Mouse (Mus musculus): ENCODE results near the gene Tgoln1. TPM values are rescaled to one million over a fixed set of nuclear protein-coding genes. Genes with fewer than 3 reads are reported as not detected.

Tgoln1 gene
- total RNA-seq, 2 experiments from 2014 or later, result 95.0 to 98.9 TPM

DNA sequence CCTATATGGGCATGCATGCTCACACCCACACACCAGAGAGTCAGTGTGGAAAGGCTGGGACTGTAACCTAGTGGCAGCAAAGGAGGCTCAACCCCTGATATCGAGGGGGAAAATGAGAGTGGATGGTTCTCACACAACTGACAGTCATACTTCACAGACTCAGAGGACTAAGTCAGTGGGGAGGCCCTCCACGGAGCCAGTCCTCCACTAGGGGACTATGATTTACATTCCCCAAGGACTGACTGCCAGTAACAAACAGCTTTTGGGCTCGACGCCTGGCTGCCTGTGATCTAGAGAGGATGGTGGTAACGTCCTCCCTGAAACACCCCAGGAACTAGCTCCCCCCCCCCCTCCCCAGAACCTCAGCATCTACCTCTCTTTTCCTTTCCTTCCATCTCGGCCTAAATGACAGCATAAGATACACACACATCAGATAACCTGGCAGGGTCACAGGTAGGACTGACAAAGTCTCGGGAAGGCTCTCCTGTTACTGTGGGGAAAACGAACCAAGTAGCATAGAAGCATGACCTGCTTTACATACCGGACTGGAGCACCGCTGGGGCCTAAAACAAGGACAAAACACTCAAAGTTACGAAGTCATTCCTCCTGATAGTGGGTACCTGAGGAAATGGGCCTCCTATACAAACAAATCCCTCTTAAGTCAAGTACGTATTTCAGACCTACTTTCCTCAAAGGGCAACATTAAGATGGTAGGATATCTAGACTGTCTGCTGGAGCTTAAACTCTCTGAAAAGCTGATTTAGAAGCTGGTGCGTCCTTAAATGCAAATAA, 19.5 kb downstream of the Tgoln1 start:
- peak in 1 of 2 experiments; percentile 42 for DNase-seq (ENCODE audit: low spot score in 2 of 2)

DNA sequence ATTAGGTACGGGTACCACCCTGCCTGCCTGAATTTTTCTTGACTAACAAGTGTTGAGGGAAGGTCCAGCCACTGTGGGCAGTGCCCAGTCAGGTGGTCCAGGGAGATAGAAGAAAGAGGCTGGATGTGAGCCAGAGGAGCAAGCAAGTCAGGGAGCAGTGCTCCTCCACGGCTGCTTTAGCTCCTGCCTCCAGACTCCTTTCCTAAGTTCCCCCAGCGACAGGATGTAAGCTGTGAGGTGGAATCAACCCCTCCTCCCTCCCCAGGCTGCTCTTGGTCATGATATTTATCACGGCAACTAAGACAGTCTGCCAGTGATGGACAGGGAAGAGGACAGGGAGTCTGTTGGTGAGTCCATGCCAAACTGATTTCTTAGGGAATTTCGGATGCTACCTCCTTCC, 22.9 kb downstream of the Tgoln1 start:
- DNase-seq (ENCODE audit: low spot score in 2 of 2), result no peak

DNA sequence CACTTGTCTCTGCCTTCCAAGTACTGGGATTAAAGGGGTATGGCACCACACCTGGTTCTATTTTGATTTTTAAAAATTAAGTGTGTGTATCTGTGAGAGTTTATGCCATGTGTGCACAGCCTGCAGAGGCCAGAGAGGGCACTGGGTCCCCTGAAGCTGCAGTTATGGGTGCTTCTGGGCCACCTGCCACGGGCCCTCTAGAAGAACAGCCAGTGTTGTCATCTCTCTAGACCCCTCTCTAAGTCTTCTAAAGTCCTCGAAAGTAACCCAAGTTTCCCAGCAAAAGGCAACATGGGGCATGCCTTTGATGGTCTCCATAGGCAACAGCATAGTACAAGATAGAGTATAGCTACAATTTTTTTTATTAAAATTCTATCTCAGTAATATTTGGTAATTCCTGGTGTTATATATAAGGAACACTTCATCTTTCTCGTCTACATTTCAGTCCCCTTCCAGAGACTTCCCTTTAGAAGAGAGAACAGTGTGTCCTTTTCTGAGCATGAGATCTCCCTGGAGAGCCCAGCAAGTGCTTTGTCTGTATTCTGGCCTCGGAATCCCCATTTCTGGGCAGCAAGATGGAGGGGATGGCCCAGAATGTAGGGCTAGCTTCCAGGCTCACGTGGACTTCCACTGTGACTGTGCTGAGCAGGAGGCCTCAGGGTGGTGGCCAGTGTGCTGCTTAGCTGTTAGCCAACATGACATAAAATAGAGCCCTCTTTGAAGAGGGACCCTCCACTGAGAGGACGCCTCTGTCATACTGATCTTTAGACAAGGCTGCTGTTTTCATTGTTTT, 23.6 kb downstream of the Tgoln1 start:
- DNase-seq (ENCODE audit: low spot score in 2 of 2), result peak in 1 of 2 experiments; percentile 36

DNA sequence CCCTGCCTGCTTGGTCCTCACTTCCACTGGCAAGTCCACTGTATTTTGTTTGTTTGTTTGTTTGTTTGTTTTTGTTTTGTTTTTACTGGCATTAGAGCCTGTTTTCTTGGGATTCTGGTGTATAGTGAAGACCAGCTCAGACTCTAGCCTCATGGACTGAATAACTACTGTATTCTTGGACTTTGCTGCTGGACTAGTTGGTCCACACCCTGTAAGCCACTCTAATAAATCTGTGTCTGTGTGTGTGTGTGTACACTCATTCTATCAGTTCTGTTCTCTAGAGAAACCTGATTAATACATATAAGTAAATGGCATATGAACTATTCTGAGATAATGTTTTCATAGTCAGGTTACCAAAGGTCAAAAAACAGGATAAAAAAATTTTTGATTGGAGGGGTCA, 26.7 kb downstream of the Tgoln1 start:
- DNase-seq (ENCODE audit: low spot score in 2 of 2), result no peak

DNA sequence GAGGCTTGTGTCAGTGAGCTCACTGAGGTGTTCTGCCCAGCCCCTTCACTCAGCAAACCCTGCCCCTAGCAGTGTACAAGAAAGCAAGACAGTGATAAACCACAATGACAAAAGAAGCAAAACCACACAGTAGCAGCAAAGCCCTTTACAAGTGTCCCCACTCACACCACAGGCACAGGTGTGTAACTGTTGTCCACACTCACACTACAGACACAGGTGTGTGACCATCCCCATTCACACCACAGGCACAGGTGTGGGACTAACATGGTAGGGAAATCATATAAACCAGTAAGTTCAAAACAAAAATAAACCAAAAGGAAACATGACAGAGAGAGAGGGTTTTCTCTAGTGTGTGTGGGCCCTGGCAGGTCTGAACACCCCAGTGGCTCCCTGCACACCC, 28.5 kb downstream of the Tgoln1 start:
- DNase-seq (ENCODE audit: low spot score in 2 of 2), result no peak

DNA sequence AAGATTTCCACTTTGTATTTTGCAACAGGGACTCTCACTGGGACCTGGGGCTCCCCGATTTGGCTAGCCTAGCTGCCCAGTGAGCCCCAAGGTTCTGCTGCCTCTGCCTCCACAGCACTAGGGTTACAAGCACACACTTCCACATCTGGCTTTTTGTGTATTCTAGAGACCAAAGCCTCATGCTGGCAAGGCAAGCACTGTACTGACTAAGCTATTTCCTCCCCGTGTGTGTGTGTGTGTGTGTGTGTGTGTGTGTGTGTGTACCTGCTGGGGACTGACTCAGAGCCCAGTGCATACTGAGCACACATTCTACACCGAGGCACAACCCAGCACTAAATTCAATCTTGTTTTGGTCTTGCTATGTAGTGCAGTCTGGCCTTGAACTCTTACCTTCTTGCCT, 30.1 kb downstream of the Tgoln1 start:
- no peak for DNase-seq (ENCODE audit: low spot score in 2 of 2)

DNA sequence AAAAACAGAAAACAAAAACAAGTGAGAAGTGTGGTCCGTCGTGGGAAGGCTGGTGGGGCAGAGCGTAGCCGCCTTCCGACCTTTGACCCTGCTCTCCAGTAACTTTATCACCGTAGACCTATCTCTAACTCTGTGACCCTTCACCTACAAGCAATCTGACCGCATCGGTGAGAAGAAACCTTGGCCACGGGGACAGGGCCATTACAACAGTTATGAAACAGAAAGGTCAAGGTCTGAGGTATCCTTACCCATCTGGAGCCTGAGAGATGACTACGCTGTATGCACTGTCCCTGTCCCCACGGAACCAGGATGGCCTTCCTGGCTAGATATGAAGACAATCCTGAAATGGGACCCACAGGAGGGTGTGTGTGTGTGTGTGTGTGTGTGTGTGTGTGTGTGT, 32.6 kb downstream of the Tgoln1 start:
- no peak for DNase-seq (ENCODE audit: low spot score in 2 of 2)

DNA sequence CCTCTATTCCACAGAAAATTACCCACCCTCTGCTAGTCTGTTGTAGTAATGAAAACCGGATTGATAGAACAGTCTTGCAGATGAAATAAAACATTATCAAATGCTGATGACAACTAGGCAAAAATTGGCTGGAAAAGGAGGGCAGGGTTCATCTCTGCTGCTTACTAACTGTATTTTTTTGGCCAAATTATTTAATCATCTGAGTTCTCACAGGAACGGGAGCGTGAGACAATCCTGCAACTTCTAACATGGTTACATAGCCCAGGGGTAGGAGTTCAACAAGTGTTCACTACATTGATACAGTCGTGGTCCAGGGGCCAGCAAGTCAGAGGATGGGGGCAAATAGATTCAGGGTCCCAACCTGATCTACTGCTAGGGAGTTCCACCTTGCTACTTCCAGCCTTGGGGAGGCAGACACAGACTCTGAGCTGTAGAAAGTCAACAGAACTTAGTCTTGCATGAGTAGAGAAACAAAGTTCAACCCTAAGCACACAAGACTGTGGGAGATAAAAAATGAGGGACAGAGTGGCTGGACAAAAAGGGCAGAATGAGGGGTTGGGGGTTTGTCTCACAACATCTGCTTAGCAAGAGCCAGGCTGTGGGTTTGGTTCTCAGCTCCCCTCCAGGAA, 33.5 kb downstream of the Tgoln1 start:
- DNase-seq (ENCODE audit: low spot score in 2 of 2), result no peak

DNA sequence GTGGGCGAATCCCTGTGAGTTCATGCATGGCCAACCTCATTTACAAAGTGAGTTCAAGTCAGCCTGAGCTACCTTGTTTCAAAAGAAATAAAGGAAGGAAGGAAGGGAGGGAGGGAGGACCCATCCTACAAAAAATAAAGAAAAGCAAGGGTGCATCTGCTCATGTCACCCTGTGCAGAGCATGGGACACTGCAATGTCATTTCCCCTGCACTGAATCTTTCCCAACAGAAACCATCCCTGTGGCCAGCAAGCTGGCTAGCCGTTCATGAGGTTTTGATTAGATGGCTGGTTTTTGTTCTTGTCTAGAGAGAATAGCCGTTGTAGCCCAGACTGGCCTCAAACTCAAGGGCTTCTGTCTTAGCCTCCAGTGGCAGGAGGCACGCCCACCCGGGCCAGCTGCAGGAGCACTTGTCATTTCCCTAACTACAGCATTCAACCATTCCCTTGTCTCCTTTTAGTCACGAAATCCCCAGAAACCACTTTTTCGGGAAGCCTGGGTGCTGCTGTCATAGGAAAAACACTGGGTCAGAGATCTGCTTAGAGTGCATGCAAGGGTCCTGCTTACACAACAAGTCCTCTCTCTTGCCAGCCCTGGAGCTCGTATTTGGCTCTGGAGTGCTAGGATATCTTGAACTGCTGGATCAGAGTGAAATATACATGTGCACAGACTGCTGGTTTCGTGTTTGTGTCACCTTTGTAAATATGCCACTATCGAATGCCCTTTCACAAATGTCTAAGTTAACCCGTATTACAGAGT, 35.0 kb downstream of the Tgoln1 start:
- DNase-seq (ENCODE audit: low spot score in 2 of 2), result no peak

DNA sequence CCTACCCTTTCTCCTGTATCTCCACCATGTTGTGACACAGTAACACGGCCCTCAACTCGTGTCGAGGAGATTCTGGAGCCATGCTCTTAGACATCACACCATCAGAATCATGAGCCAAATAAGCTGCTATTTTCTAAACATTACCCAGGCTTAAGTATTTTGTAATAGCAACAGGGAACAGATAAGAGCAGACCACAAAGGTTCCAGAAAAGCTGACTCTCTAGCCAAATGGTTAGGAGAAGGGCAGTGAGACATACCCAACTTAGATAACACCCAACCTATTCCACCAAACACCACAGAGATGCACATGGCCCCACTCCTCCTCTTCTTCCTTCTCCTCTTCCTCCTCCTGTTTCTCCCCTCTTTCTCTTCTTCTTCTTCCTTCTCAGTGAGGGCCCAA, 40.8 kb downstream of the Tgoln1 start:
- DNase-seq (ENCODE audit: low spot score in 2 of 2), result no peak

DNA sequence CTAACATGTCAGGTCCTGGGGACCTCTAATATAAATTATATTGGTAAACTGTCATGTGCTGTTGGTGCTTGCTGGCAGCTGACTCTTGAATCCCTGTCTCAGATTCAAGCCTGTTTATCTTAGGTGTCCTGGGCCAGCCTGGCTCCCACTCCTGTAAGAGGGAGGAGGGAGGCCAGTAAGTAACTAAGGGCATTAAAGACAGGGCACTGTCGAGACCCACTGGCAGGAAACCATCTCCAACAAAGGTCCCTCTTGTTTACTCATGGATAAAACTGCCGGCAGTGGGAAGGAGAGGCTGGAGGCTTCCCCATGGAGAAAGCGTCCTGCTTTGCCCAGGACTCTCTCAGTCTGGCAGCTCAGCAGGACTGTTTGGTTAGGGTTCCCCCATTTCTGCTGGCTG, 45.0 kb downstream of the Tgoln1 start:
- DNase-seq (ENCODE audit: low spot score in 2 of 2), result no peak

DNA sequence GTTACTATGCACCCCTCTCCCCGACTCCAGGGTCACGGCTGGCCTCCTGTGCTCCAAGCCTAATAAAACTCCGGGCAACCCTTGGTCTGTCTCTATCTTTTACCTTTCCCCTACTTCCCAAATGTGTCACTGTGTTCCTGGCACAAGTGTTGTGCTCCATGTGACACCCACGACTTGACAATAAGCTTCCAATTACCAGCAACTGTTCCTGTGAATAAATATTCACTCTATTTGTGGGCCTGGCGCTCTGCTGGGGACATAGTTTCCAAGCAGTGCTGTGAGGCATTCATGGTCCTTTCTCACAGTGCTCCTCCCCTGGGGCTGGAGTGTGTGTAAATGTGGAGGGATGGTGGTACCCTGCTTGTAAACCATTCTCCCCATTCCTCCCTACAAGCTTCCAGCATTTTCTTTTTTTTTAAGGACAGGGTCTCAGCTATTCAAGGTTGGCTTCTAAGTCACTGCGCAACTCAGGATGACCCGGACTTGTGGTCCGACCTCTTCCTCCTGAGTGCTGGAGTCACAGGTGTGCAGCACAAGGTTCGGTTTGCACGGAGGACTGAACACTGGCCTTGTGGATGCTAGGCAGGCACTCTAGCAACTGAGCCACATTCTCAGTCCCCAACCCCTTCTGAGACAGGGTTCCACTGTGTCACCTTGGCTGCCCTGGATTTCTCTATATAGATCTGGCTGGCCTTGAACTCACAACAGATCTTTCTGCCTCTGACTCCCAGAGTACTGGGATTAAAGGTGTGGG, 46.0 kb downstream of the Tgoln1 start:
- peak; percentile 43 to 77 for DNase-seq (ENCODE audit: low spot score in 2 of 2)

DNA sequence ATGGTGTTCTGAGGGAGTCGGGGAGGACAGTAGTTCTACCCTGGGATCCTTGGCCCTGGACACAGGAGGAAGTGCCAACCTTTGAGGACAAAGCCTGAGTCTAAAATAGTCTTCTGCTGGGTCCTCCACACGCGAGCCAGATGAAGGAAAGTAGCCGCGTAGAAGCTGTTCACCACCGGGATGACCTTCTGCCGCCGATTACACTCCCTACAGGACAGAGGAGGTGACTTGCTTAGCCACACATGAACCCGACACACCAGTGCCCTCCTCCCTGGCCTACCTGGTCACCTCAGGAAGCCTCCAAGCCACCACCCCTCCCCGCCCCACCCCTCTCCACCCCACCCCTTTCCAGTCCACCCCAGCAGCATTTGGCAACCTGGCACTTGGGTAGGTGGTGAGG, 48.1 kb downstream of the Tgoln1 start:
- no peak for DNase-seq (ENCODE audit: low spot score in 2 of 2)

DNA sequence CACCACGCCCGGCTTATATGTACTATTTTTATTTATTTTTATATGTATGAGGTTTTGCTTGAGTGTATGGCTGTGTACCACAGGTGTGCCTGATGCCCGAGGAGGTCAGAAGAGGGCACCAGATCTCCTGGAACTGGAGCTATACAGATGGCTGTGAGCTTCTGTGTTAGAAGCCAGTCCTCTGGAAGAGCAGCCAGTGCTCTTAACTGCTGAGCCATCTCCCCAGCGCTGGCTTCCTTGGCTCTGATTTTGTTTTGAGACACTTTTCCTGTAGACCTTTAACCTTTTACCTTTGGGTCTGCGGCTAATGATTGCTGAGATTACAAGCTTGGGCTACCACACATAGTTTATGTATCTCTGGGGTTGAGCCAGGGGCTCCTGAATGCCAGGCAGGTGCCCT, 49.3 kb downstream of the Tgoln1 start:
- DNase-seq (ENCODE audit: low spot score in 2 of 2), result no peak

DNA sequence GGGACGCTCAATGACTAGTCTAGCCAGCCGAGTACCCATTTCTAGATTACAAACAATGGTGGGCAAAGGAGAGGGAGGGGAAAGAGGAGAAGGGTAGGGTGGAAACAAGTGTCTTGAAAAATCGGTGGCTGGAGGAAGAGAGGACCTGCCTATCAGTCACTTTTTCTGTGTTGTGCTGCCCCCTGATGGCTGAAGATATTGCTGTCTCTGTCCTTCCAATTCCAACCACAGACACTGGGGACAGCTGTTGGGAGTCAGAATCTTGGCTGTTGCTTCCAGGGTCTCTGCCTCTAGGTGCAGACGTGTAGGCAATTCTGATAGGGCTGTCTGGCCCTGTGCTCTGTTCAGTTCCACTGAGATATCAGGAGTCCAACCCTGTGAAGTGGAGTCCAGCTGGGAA, 50.8 kb downstream of the Tgoln1 start:
- peak; percentile 81 to 97 for DNase-seq (ENCODE audit: low spot score in 2 of 2)

DNA sequence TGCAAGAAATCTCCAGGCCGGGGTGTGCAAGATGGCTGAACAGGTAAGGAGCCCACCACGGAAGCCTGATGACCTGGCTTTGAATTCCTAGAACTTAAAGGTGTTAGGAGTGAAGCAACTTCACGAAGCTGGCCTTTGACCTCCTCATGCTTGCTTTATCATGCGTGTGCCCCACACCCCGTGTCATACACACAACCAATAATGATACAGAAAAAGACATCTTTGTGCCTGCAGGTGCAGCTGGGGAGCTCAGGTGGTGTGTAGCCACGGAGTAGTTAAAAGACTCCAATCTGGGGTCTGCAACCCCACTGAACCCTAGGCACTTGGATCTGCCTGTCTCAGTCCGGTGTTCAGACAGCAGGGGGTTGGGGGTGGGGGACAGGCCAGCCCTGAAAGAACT, 51.3 kb downstream of the Tgoln1 start:
- no peak for DNase-seq (ENCODE audit: low spot score in 2 of 2)

DNA sequence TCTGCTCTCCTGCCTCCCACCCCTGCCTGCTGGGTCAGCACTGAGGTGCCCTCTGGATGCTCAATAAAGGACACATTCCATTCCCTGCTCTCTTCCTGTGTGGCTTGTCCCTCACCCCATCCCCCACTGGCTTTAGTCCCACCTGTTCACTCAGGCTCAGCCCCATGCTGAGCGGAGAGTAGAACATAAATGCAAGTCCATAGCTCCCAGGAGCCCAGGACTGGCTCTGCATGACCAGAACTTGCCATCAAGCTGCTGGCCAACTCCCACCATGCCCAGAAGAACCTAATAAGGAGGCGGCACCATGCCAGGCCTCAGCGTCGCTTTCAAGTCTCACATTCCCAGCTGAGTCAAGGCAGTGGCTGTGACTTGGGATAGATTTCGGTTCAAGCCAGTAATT, 53.9 kb downstream of the Tgoln1 start:
- DNase-seq (ENCODE audit: low spot score in 2 of 2), result no peak

DNA sequence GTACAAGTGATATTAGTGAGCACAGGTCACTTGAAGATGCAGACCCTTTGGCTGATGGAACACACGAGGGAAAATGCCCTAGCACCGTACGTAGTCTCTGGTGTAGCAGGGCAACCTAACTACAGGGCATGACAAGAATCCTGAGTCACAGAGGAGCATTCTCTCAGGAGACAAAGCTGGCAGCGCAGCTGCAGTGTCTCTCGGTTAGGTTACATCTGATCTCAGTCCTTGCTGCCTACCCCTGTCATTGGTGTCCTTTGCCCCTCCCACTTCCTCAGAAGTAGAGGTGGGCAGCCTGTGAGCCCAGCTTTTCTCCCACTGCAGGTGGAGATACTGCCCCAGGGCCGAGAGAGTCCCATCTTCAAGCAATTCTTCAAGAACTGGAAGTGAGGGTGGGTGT, 54.3 kb downstream of the Tgoln1 start:
- no peak for DNase-seq (ENCODE audit: low spot score in 2 of 2)

DNA sequence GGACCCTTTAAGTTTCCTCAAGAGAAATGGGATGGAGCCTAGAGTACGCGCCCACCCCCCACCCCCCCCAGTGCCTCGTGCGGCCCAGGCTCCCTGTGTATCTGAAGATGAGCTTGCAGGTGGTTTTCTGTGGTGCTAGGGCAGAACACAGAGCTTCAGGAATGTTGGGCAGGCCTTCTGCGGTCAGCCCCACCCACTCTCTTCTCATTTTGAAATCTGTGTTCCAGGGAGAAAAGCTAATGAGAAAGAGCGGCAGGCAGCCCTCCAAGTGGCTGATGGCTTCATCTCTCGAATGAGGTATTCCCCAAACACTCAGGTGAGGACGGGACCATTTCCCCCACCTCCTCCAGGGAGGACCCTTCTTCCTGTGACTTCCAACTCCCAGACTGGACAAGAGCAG, 56.0 kb downstream of the Tgoln1 start:
- no peak for DNase-seq (ENCODE audit: low spot score in 2 of 2)

Measured in layer of hippocampus, adult 18-20 months (tissue).